Mouse (Mus musculus): ENCODE data around the gene Trim75. TPM values are rescaled to one million over a fixed set of nuclear protein-coding genes. Genes with fewer than 3 reads are reported as not detected.

Trim75 gene
- total RNA-seq, 2 experiments from 2014 or later = not detected

GRCm38 (mm10) chr8:64945606-64946005 is 42.0 kb downstream of the Trim75 start:
- no peak for DNase-seq (ENCODE audit: low spot score in 2 of 2)

DNA sequence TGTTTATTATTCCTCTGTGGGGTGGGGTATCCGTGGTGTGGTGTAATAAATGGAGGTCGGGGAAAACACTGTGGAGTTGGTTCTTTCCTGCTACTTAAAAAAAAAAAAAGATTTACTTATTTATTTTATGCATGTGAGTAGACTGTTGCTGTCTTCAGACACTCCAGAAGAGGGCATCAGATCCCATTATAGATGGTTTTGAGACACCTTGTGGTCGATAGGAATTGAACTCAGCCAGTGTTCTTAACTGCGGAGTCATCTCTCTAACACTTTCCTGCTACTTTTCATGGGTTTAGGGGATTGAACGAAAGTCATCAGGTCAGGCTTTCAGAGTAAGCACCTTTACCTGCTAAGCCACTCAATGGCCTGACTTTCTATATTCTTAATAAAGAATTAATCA is 42.8 kb downstream of the Trim75 start:
- DNase-seq (ENCODE audit: low spot score in 2 of 2) = no peak

DNA sequence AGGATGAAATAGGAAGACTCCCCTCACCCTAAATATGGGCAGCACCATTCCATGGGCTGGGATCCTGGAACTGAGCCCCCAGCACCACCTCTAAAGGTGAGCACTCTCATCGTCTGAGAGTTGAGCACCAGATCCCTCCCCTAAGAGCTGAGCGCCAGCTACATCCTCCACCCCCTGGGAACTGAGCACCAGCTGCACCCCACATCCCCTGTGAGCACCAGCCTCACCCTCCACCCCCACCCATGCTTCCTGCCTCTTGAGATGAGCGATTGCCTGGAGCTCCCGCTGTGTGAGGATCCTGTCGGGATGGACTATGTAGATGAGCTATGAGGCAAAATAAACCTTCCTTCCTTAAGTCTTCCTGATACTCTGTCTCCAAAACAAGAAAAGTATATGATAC is 44.7 kb downstream of the Trim75 start:
- DNase-seq (ENCODE audit: low spot score in 2 of 2) = no peak

DNA sequence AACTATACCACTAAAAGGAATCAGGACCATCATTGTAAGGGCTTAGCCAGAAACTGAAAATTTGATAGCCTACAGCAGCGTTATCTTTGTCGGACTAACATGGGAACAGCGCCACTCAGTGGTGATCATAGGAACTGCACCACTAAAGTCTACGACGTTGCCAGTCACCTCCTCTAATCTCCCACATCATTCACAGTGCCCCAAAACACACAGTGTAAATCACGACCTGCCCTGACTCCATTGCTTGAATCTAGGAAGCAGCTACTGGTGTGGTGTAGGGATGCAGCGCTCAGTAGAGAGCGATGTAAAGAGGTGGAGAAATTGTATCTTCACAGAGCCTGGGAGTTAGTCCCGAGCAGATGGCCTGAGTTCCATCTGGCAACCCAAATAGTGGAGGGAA is 46.1 kb downstream of the Trim75 start:
- peak; percentile 62 to 72 for DNase-seq (ENCODE audit: low spot score in 2 of 2)

DNA sequence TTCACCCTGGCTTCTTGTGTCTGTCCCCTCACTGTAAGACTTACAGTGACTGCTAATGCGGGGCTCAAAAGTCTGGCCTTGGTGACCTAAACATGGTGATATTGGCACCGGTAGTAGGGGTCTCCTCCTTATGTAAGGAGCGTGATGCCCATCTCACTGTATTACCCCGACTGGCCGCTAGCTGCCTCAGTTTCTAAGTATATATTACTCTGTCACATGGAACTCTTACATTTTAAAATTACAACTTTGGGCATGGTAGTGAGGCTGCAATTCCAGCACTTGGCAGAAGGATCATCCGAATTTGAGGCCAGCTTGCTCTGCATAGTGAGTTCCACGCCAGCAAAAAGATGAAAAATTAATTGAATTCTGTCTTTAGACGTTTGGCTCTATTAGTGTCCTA is 46.6 kb downstream of the Trim75 start:
- no peak for DNase-seq (ENCODE audit: low spot score in 2 of 2)

- no peak for DNase-seq (ENCODE audit: low spot score in 2 of 2)
These were observed 52.6 kb downstream of the Trim75 start for GRCm38 (mm10) chr8:64934997-64935396.

Other genes with a start within 250 kb of the Trim75 start
- 1 to 10 TPM; 7.9 to 10.0 TPM for gene Klhl2, start 137.8 kb downstream of the Trim75 start, total RNA-seq (2021)
- gene Tmem192, start 40.6 kb downstream of the Trim75 start, total RNA-seq (2021) = 10 to 100 TPM; 11.5 to 13.0 TPM
- gene Trim61, start 30.7 kb upstream of the Trim75 start, total RNA-seq (2021) = not detected
- gene Trim60, start 30.8 kb upstream of the Trim75 start, total RNA-seq (2021) = not detected
- not detected for gene Apela, start 49.5 kb upstream of the Trim75 start, total RNA-seq (2021)
- gene Gm10663, start 87.2 kb upstream of the Trim75 start, total RNA-seq (2021) = not detected
- gene BC030870, start 141.7 kb upstream of the Trim75 start, total RNA-seq (2021) = not detected